Mouse (Mus musculus) forebrain, embryonic 11.5 days (tissue): ENCODE results near the gene Pcdh10. TPM values are rescaled to one million over a fixed set of nuclear protein-coding genes. Genes with fewer than 3 reads are reported as not detected.

Experiments
- ATAC-seq: fragments of 200-750 bp; cut with Nextera tagmentation; replicated peaks from 2 replicates; pipeline ENCODE4 v1.8.0; 2017; ENCODE audit warnings: moderate TSS enrichment; ENCODE audit not compliant: low FRiP score
- DNase-seq: peaks from one replicate; pipeline ENCODE4 v3.0.0-alpha.2; 2017; ENCODE audit warnings: low spot score
- H3K27ac ChIP-seq: fragments of 300-500 bp; sonication (generic); 2 replicates; pipeline ENCODE4 v1.5.1; 2014; ENCODE audit warnings: low read depth, low read length
- H3K27me3 ChIP-seq: fragments of 300-500 bp; sonication (generic); 2 replicates; pipeline ENCODE4 v1.6.1; 2014; ENCODE audit warnings: mild to moderate bottlenecking, low read length, mixed read lengths; ENCODE audit not compliant: control insufficient read depth, insufficient read depth
- H3K36me3 ChIP-seq: fragments of 300-500 bp; sonication (generic); 2 replicates; pipeline ENCODE4 v1.6.1; 2014; ENCODE audit warnings: mild to moderate bottlenecking, low read length, moderate library complexity, mixed read lengths; ENCODE audit not compliant: control insufficient read depth, insufficient read depth
- H3K4me1 ChIP-seq: fragments of 300-500 bp; sonication (generic); replicated peaks from 2 replicates; pipeline ENCODE4 v1.6.1; 2014; ENCODE audit warnings: low read length, mixed read lengths; ENCODE audit not compliant: control insufficient read depth, insufficient read depth
- H3K4me2 ChIP-seq: fragments of 300-500 bp; sonication (generic); 2 replicates; pipeline ENCODE4 v1.6.1; 2014; ENCODE audit warnings: low read depth, mild to moderate bottlenecking, low read length, moderate library complexity, mixed read lengths; ENCODE audit not compliant: severe bottlenecking
- H3K4me3 ChIP-seq: fragments of 300-500 bp; sonication (generic); 2 replicates; pipeline ENCODE4 v1.5.1; 2014; ENCODE audit warnings: low read depth, low read length
- H3K9ac ChIP-seq: fragments of 300-500 bp; sonication (generic); 2 replicates; pipeline ENCODE4 v1.6.1; 2014; ENCODE audit warnings: low read length
- H3K9me3 ChIP-seq: fragments of 300-500 bp; sonication (generic); 2 replicates; pipeline ENCODE4 v1.6.1; 2016; ENCODE audit warnings: low read length, mixed read lengths; ENCODE audit not compliant: control insufficient read depth
- WGBS: fragments of 180-500 bp; shearing (Covaris S2); extraction: QIAGEN DNeasy Blood & Tissue Kit; methylation state at CpG from one replicate; pipeline ENCODE4 v1.1.7; 2014; 5-methylcytosine and 5-hydroxymethylcytosine counted together
- polyA plus RNA-seq: library from polyadenylated mRNA; unstranded; fragments of >200 nt; fragmentation: Nextera tagmentation; extraction: Ambion mirVana; gene quantifications from 2 replicates; pipeline ENCODE4 v1.2.1, GENCODE M21; 2014

Pcdh10 gene
- polyA plus RNA-seq, 1 experiment from 2014 or later: 9.2 TPM

- WGBS: 86% methylated on average over 2 of the region's 2 CpGs
- H3K4me3 ChIP-seq: no peak overlapping the region
- DNase-seq: no peak
- no peak overlapping the region for H3K9ac ChIP-seq
- no peaks in the 10 kb centered on the region for H3K27me3 ChIP-seq
- no peak for ATAC-seq
- H3K4me2 ChIP-seq: no peak overlapping the region
- no peaks in the 10 kb centered on the region for H3K9me3 ChIP-seq
- H3K36me3 ChIP-seq: no peaks in the 10 kb centered on the region
- H3K27ac ChIP-seq: no peak overlapping the region
- no peaks in the 10 kb centered on the region for H3K4me1 ChIP-seq
Measured at GRCm38 (mm10) chr3:45403239-45403638, 25.0 kb downstream of the Pcdh10 start.

- H3K9ac ChIP-seq: no peak overlapping the region
- DNase-seq (no peak), ATAC-seq (peak; percentile 46; the same call in 1 of the 2 replicates)
- H3K4me3 ChIP-seq: no peak overlapping the region
- H3K4me2 ChIP-seq: no peak overlapping the region
- H3K9me3 ChIP-seq: no peaks in the 10 kb centered on the region
- WGBS: 71% methylated on average over 1 of the region's 1 CpGs
- H3K36me3 ChIP-seq: no peaks in the 10 kb centered on the region
- no peak overlapping the region for H3K27ac ChIP-seq
- no peaks in the 10 kb centered on the region for H3K27me3 ChIP-seq
- no peaks in the 10 kb centered on the region for H3K4me1 ChIP-seq
Measured at GRCm38 (mm10) chr3:45431691-45432090, 53.5 kb downstream of the Pcdh10 start.

GRCm38 (mm10) chr3:45432172-45432765 lies 54.1 kb downstream of the Pcdh10 start:
- no peak for ATAC-seq
- Histone ChIP-seq H3K27ac (no peak overlapping the region), H3K4me1 (no peaks in the 10 kb centered on the region)

More at GRCm38 (mm10) chr3:45432172-45432765, 54.1 kb downstream of the Pcdh10 start:
- Histone ChIP-seq H3K9ac (no peak overlapping the region), H3K4me3 (no peak overlapping the region), H3K27me3 (no peaks in the 10 kb centered on the region), H3K36me3 (no peaks in the 10 kb centered on the region), H3K4me2 (no peak overlapping the region), H3K9me3 (no peaks in the 10 kb centered on the region)
- DNase-seq: no peak
- WGBS: 65% methylated on average over 11 of the region's 11 CpGs
